Mouse (Mus musculus) ES-E14 (cell line): ENCODE measurements around the gene Klc2. TPM values are rescaled to one million over a fixed set of nuclear protein-coding genes. Genes with fewer than 3 reads are reported as not detected.

Experiments used
- DNase-seq: peaks from one replicate; pipeline ENCODE4 v3.0.0-alpha.2; 2013; ENCODE audit warnings: low read depth, low spot score
- H3K27ac ChIP-seq: 2 replicates; pipeline ENCODE4 v1.5.1; 2012; ENCODE audit warnings: low read depth, mild to moderate bottlenecking, low read length, moderate library complexity, mixed read lengths; ENCODE audit not compliant: poor library complexity, insufficient read depth, severe bottlenecking
- H3K36me3 ChIP-seq: 2 replicates; pipeline ENCODE4 v1.6.1; 2012; ENCODE audit warnings: mild to moderate bottlenecking, low read length, moderate library complexity, mixed read lengths; ENCODE audit not compliant: control insufficient read depth, poor library complexity, insufficient read depth, severe bottlenecking
- H3K4me1 ChIP-seq, 2 experiments: fragments of 150-350 bp in 1 of 2; sonication (generic) in 1 of 2; 2 replicates each; pipeline ENCODE4 v1.6.1; 2012; ENCODE audit warnings: low read length in 2 of 2, mild to moderate bottlenecking in 1 of 2, mixed read lengths in 1 of 2; ENCODE audit not compliant: control insufficient read depth in 2 of 2, insufficient read depth in 2 of 2, poor library complexity in 1 of 2
- H3K4me3 ChIP-seq, 2 experiments: fragments of 150-350 bp in 1 of 2; sonication (generic) in 1 of 2; 2 replicates each; pipeline ENCODE4 v1.5.1; 2012; ENCODE audit warnings: low read length in 2 of 2, low read depth in 1 of 2, mild to moderate bottlenecking in 1 of 2, mixed read lengths in 1 of 2; ENCODE audit not compliant: insufficient read depth in 1 of 2, poor library complexity in 1 of 2, severe bottlenecking in 1 of 2
- H3K9ac ChIP-seq: 2 replicates; pipeline ENCODE4 v1.6.1; 2012; ENCODE audit warnings: low read depth, mild to moderate bottlenecking, low read length, mixed read lengths; ENCODE audit not compliant: poor library complexity, insufficient read depth, severe bottlenecking
- H3K9me3 ChIP-seq: fragments of 150-350 bp; sonication (generic); 2 replicates; pipeline ENCODE4 v1.6.1; 2012; ENCODE audit warnings: low read depth, mild to moderate bottlenecking, low read length; ENCODE audit not compliant: control insufficient read depth, insufficient read depth
- CHD2 ChIP-seq: IDR thresholded peaks from 2 replicates; pipeline ENCODE4 v1.6.1; 2014; ENCODE audit warnings: mild to moderate bottlenecking, low read depth, low read length, inconsistent platforms
- HCFC1 ChIP-seq: IDR thresholded peaks from 2 replicates; pipeline ENCODE4 v1.6.1; 2012; ENCODE audit warnings: low read length, inconsistent platforms, borderline replicate concordance; ENCODE audit not compliant: insufficient read depth
- MAFK ChIP-seq: IDR thresholded peaks from 2 replicates; pipeline ENCODE4 v1.6.1; 2014; ENCODE audit warnings: mild to moderate bottlenecking, low read depth, low read length, inconsistent platforms; ENCODE audit not compliant: insufficient read depth
- ZC3H11A ChIP-seq: IDR thresholded peaks from 2 replicates; pipeline ENCODE4 v1.6.1; 2012; ENCODE audit warnings: low read depth, mild to moderate bottlenecking, inconsistent platforms, low read length, borderline replicate concordance
- ZNF384 ChIP-seq: IDR thresholded peaks from 2 replicates; pipeline ENCODE4 v1.6.1; 2012; ENCODE audit warnings: low read depth, low read length, inconsistent platforms
- in situ Hi-C, 2 experiments: fragments of 600-800 bp; cut with MboI; formaldehyde crosslinking; loops; one replicate each; pipeline ENCODE4 v1.15.1; 2025; ENCODE audit warnings: low sequenced_read_pairs in 2 of 2, inconsistent platforms in 1 of 2; ENCODE audit not compliant: unreplicated experiment in 2 of 2
- total RNA-seq: library from RNA; depleted of rRNA; stranded (reverse); fragments of 300-350 nt; gene quantifications from 2 replicates; pipeline ENCODE4 v1.2.3, GENCODE M21; 2012

Klc2 gene
- total RNA-seq, 1 experiment = 14.7 TPM

GRCm38 (mm10) chr19:5067867-5068569 is 50.3 kb downstream of the Klc2 start, which contains the start of gene Cd248:
TSS of gene Cd248 (plus strand) at chr19:5068078.
- TF ChIP-seq MAFK = no peak
- TF ChIP-seq CHD2 = no peak
- no peak for TF ChIP-seq HCFC1
- TF ChIP-seq ZNF384 = no peak
- no peak for TF ChIP-seq ZC3H11A
- H3K27ac ChIP-seq = no peak within 1 kb of the TSS
- in situ Hi-C loops = no loop called here
- H3K36me3 ChIP-seq = no peaks in the 10 kb centered on the region
- H3K4me3 ChIP-seq = peak within 1 kb of the TSS; percentile 60 to 61
- H3K9ac ChIP-seq = peak within 1 kb of the TSS; percentile 38
- no peak for DNase-seq
- H3K4me1 ChIP-seq = peaks cover 4 to 25% of the 10 kb centered on the region in 2 experiments; a peak in 3 of 4 replicates
- no peaks in the 10 kb centered on the region for H3K9me3 ChIP-seq

GRCm38 (mm10) chr19:5067040-5067799 is 51.1 kb downstream of the Klc2 start:
- in situ Hi-C loops = no loop called here
- H3K27ac ChIP-seq = no peak overlapping the region
- H3K36me3 ChIP-seq = no peaks in the 10 kb centered on the region
- H3K4me1 ChIP-seq = peaks cover 0 to 27% of the 10 kb centered on the region in 2 experiments; a peak in 2 of 4 replicates
- peak overlapping the region in 1 of 2 experiments; percentile 18; a peak in 2 of 4 replicates for H3K4me3 ChIP-seq
- H3K9me3 ChIP-seq = no peaks in the 10 kb centered on the region
- no peak overlapping the region for H3K9ac ChIP-seq
- no peak for DNase-seq
- no peak for TF ChIP-seq MAFK
- TF ChIP-seq CHD2 = no peak
- no peak for TF ChIP-seq HCFC1
- TF ChIP-seq ZNF384 = no peak
- TF ChIP-seq ZC3H11A = no peak

GRCm38 (mm10) chr19:5065104-5065503 is 53.3 kb downstream of the Klc2 start:
- no peaks in the 10 kb centered on the region for H3K9me3 ChIP-seq
- no peak overlapping the region for H3K9ac ChIP-seq
- TF ChIP-seq HCFC1 = no peak
- TF ChIP-seq MAFK = no peak
- no peak for TF ChIP-seq CHD2
- no peak for TF ChIP-seq ZNF384
- TF ChIP-seq ZC3H11A = no peak
- no peaks in the 10 kb centered on the region for H3K36me3 ChIP-seq
- H3K27ac ChIP-seq = no peak overlapping the region
- H3K4me1 ChIP-seq = peaks cover 7 to 37% of the 10 kb centered on the region in 2 experiments; a peak in 3 of 4 replicates
- in situ Hi-C loops = no loop called here
- H3K4me3 ChIP-seq = no peak overlapping the region
- no peak for DNase-seq

- H3K4me3 ChIP-seq = no peak overlapping the region
- H3K27ac ChIP-seq = no peak overlapping the region
- no peak for DNase-seq
- no peaks in the 10 kb centered on the region for H3K9me3 ChIP-seq
- TF ChIP-seq MAFK (no peak), ZNF384 (no peak), CHD2 (no peak), HCFC1 (no peak), ZC3H11A (no peak)
- peaks cover 14 to 54% of the 10 kb centered on the region in 2 experiments for H3K4me1 ChIP-seq
- H3K36me3 ChIP-seq = no peaks in the 10 kb centered on the region
- no peak overlapping the region for H3K9ac ChIP-seq
- in situ Hi-C loops = no loop called here
Measured at GRCm38 (mm10) chr19:5062446-5062845, 55.9 kb downstream of the Klc2 start.
